Mouse (Mus musculus) cerebellum, adult 2 months (tissue): ENCODE results near the gene Serp2.

Experiments
- CTCF ChIP-seq: fragments of 200-500 bp; IDR thresholded peaks from 2 replicates; pipeline ENCODE4 v1.5.1; 2011; ENCODE audit warnings: low read depth, mild to moderate bottlenecking, control low read depth, low read length, moderate library complexity, borderline replicate concordance; ENCODE audit not compliant: insufficient read depth
- POLR2A ChIP-seq: fragments of 200-500 bp; IDR thresholded peaks from 2 replicates; pipeline ENCODE4 v1.6.1; 2011; ENCODE audit warnings: low read length, control low read depth, borderline replicate concordance; ENCODE audit not compliant: insufficient read depth

GRCm38 (mm10) chr14:76599706-76600105 lies 43.0 kb upstream of the Serp2 start:
- TF ChIP-seq CTCF (no peak), POLR2A (no peak)
